Mouse (Mus musculus) bone marrow, adult 2 months (tissue): ENCODE data around the gene Tcf20.

Source experiments
- CTCF ChIP-seq: fragments of 200-500 bp; IDR thresholded peaks from 2 replicates; pipeline ENCODE4 v1.5.1; 2011; ENCODE audit warnings: low read length, control low read depth; ENCODE audit not compliant: control insufficient read depth, insufficient read depth
- POLR2A ChIP-seq: fragments of 200-500 bp; IDR thresholded peaks from 2 replicates; pipeline ENCODE4 v1.6.1; 2011; ENCODE audit warnings: low read depth, mild to moderate bottlenecking, control low read depth, low read length, borderline replicate concordance; ENCODE audit not compliant: control insufficient read depth

DNA sequence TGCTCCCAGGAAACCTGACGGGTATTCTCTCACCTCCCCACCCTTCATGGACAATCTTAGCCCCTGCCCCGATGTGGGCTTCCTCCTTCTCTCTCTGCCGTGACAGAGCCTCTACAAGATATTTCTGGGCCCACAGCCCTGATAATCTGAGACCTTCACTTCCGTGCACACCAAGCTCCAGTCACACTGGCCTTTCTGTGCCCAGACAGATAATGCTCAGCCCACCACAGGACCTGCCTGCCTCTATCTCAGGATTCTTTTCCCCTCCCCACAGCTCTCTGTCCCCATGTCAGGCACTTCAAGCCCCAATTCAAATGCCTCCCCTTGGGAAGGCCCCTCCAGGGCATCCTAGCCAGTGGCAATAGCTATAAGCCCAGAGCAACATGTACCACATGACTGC, 31.0 kb downstream of the Tcf20 start:
- TF ChIP-seq POLR2A (no peak), CTCF (no peak)
